Mouse (Mus musculus) right cerebral cortex, postnatal 36 days (tissue): ENCODE results near the gene Mus81.

ENCODE experiments used
- DNase-seq, 2 experiments: peaks; one replicate each; pipeline ENCODE4 v3.0.0; 2022; ENCODE audit warnings: low spot score in 2 of 2, mixed read lengths in 1 of 2

The Mus81 gene

DNA sequence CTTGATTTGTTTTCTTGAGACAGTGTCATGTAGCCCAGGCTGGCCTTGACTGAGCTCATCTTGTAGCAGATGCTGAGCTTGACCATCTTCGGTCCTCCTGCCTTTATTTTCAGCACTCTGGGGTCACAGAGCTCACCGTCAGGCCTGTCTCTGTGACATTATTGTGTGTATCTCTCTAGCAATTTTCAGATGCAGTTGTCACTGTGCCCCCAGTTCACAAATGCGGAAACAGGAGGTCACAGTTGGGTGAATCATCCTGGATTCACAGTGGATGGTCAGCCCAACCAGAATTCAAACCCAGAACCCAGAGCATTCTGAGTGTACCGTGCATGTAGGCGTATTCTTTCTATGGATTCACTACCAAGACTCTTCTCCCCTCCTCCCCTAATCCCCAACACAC lies 42.5 kb downstream of the Mus81 start:
- no peak for DNase-seq

DNA sequence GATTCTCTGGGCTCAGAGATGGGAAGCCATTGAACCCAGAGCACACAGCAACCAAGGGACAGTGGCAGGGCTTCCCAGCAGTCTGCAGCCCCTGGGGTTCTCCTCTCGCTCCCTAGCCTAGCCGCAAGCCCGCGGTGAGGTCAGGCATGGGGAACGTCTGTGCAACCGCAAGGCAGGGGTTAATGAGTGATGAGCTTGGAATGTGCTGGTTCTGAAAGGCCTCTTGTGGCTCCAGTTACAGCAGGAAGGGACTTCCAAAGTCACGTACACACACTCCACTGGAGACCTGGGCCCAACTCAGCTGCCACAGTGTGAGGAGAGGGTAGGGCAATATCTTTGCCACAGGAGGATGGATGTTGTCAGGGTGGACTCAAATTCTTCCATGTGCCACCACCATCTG lies 43.2 kb downstream of the Mus81 start:
- DNase-seq, result no peak

DNA sequence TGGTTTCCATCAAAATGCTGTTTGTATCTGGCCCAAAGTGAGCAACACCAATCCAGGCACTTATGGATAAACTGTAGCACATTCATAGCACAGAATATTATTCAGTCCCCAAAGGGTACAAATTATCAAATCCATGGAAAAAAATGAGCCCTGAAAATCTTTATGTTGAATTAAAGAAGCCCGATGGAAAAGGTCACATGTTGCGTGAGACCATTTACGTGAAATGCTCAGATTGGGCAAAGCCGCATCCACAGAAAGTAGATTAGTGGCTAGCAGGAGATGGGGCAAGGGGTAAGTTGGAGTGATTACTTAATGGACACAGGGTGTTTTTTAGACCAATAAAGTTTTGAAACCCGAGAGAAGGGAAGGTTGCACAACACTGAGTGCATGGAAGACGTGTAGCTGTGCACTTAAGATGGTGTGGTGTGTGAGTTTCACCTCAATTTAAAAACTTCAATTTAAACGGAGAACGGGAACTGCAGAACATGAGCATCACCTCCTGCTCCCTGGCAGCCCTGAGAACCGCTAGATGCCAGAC lies 43.8 kb downstream of the Mus81 start:
- DNase-seq, result no peak

DNA sequence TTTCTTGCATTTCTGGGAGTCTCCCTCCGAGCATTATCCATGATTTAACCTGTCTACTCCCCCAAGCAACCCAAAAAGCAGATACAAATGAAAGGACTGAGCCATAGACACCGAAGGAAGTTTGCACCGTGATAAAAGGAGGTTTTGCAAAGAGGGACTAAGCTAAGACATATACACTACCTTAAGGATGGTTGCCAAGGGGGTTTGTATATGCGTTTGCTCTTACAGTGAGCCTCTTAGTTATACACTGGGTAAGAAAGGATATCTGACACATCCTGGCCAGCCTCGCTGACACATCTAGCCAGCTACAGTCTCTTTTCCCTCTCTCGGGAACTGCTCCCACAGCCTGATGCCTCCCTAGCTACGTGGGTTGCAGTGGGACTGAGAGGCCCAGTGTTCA lies 54.3 kb downstream of the Mus81 start:
- DNase-seq, result no peak

DNA sequence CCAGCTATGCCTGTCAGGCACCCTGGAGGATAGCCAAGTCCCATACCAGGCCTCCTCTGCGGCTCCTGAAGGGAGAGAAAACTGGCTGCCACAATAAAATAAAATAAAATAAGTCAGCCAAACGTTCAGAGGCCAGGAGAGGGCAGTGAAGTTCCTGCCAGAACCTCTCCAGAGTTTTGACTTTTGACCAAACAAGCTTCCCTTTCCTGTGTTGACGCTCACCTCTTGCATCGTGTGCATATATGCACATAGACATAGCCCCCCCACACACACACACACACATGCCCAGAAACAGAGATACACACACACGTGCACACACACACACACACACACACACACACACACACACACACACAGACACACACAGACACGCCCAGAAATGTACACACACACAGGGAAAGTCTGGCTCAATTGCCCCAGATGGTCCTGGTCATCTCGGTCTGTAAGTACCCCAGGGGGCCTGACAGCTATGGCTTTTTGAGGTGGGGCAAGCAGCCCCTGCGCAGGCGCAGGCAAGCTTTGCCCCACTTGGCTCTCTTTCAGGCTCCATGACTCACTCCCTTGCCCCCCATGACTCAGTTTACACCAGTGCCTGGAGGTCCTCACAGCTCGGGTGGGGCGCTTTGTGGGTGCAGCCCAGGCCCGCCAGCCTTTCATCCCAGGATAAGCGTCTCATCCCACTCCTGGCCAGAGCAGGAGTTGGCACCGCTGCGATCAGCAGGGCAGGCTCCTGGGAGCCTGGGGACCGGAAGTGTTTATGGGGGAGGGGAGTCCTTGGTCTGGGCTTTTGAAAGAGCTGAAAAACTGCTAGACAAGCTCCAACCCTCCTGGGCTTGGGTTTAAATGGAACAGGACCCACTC lies 55.0 kb downstream of the Mus81 start:
- DNase-seq, result no peak
